Mouse (Mus musculus) urinary bladder, postnatal 10 days (tissue): ENCODE measurements around the gene Aars.
"Not testable (repeated sequence)": the region's sequence is repeated elsewhere in the genome, so short reads cannot be mapped to it uniquely, and the experiment has no call there.

Experiments
- DNase-seq: peaks from one replicate; pipeline ENCODE4 v3.0.0; 2022; ENCODE audit warnings: low spot score

Aars gene

GRCm38 (mm10) chr8:111094719-111095302 is 61.9 kb downstream of the Aars start:
- not testable (repeated sequence) for DNase-seq
